Mouse (Mus musculus) left cerebral cortex, adult 2 months (tissue): Measurements from ENCODE around the gene Pinlyp. TPM values are rescaled to one million over a fixed set of nuclear protein-coding genes. Genes with fewer than 3 reads are reported as not detected.
A peak's percentile ranks its signal among the peaks of the same experiment; 100 is the strongest.
"Not testable (repeated sequence)": the region's sequence is repeated elsewhere in the genome, so short reads cannot be mapped to it uniquely, and the experiment has no call there.

Experiments used
- DNase-seq, 2 experiments: peaks; one replicate each; pipeline ENCODE4 v3.0.0; 2021 to 2022; ENCODE audit warnings: low spot score in 2 of 2, mixed read lengths in 1 of 2; ENCODE audit errors: extremely low spot score in 1 of 2
- H3K27ac ChIP-seq: fragments of 200-600 bp; 2 replicates; pipeline ENCODE4 v1.8.1; 2022
- H3K4me3 ChIP-seq: fragments of 200-600 bp; 2 replicates; pipeline ENCODE4 v1.8.1; 2022
- CTCF ChIP-seq: fragments of 200-600 bp; IDR thresholded peaks from 2 replicates; pipeline ENCODE4 v1.8.1; 2022; ENCODE audit warnings: antibody characterized with exemption, mild to moderate bottlenecking, moderate library complexity
- intact Hi-C: fragments of 180-260 bp; cut with DNase I; formaldehyde crosslinking; loops from one replicate; pipeline ENCODE4 v1.15.1; 2025
- total RNA-seq, 2 experiments: library from RNA; stranded (reverse); gene quantifications; 2 replicates each; pipeline ENCODE4 v1.2.3; 2021

Pinlyp gene
- total RNA-seq, 2 experiments from 2014 or later = not detected

GRCm38 (mm10) chr7:24531211-24531971 is 14.5 kb downstream of the Pinlyp start:
- intact Hi-C loops = loop anchor here (2.0 kb wide), 1 partner anchor 51 kb away; no protein-coding TSS in a partner anchor
- peak overlapping the region; percentile 65 for H3K4me3 ChIP-seq
- peak; percentile 75 to 76 for DNase-seq
- TF ChIP-seq CTCF = peak; percentile 83
- peak overlapping the region; percentile 99 for H3K27ac ChIP-seq

GRCm38 (mm10) chr7:24530062-24530931 is 15.6 kb downstream of the Pinlyp start, which contains the start of gene Irgq:
Irgq (plus strand) TSS chr7:24530689.
- intact Hi-C loops = loop anchor here (1.0 to 2.0 kb wide), 3 partner anchors 17 to 49 kb away; partner anchors contain the start of gene Zfp428
- TF ChIP-seq CTCF = no peak; the same call in 1 of the 2 replicates
- peak within 1 kb of the TSS; percentile 99 for H3K27ac ChIP-seq
- H3K4me3 ChIP-seq = peak within 1 kb of the TSS; percentile 65
- DNase-seq = peak; percentile 98

- DNase-seq = no peak
- Histone ChIP-seq H3K4me3 (peak overlapping the region; percentile 65), H3K27ac (peak overlapping the region; percentile 99)
- no peak for TF ChIP-seq CTCF
- intact Hi-C loops = no loop called here
Measured at GRCm38 (mm10) chr7:24529580-24529979, 16.3 kb downstream of the Pinlyp start.

GRCm38 (mm10) chr7:24528861-24529260 is 17.1 kb downstream of the Pinlyp start:
- no peak overlapping the region for H3K4me3 ChIP-seq
- H3K27ac ChIP-seq = no peak overlapping the region
- DNase-seq = no peak
- intact Hi-C loops = no loop called here
- no peak for TF ChIP-seq CTCF

GRCm38 (mm10) chr7:24525686-24526420 is 20.1 kb downstream of the Pinlyp start:
- no peak for TF ChIP-seq CTCF
- no peak overlapping the region for H3K27ac ChIP-seq
- DNase-seq = no peak
- H3K4me3 ChIP-seq = no peak overlapping the region
- intact Hi-C loops = no loop called here

GRCm38 (mm10) chr7:24524978-24525377 is 20.9 kb downstream of the Pinlyp start:
- H3K27ac ChIP-seq = no peak overlapping the region
- no peak for DNase-seq
- intact Hi-C loops = no loop called here
- H3K4me3 ChIP-seq = no peak overlapping the region
- peak; percentile 6 for TF ChIP-seq CTCF

GRCm38 (mm10) chr7:24523723-24524122 is 22.2 kb downstream of the Pinlyp start:
- no peak for DNase-seq
- H3K27ac ChIP-seq = no peak overlapping the region
- intact Hi-C loops = no loop called here
- no peak for TF ChIP-seq CTCF
- no peak overlapping the region for H3K4me3 ChIP-seq

GRCm38 (mm10) chr7:24522805-24523204 is 23.1 kb downstream of the Pinlyp start:
- H3K4me3 ChIP-seq = no peak overlapping the region
- DNase-seq = no peak
- H3K27ac ChIP-seq = no peak overlapping the region
- intact Hi-C loops = no loop called here
- no peak for TF ChIP-seq CTCF

GRCm38 (mm10) chr7:24520054-24520453 is 25.9 kb downstream of the Pinlyp start:
- intact Hi-C loops, H3K27ac ChIP-seq, H3K4me3 ChIP-seq, DNase-seq: not testable (repeated sequence)

GRCm38 (mm10) chr7:24519130-24519529 is 26.8 kb downstream of the Pinlyp start:
- Histone ChIP-seq H3K4me3 (no peak overlapping the region), H3K27ac (no peak overlapping the region)
- intact Hi-C loops = no loop called here
- TF ChIP-seq CTCF = no peak
- no peak for DNase-seq

- no peak for DNase-seq
Measured at GRCm38 (mm10) chr7:24517654-24518053, 28.3 kb downstream of the Pinlyp start.

More at GRCm38 (mm10) chr7:24517654-24518053, 28.3 kb downstream of the Pinlyp start:
- intact Hi-C loops = no loop called here
- Histone ChIP-seq H3K4me3 (no peak overlapping the region), H3K27ac (peak overlapping the region; percentile 83)
- TF ChIP-seq CTCF = no peak
